Mouse (Mus musculus) left cerebral cortex, adult 11 months (tissue): ENCODE measurements around the gene Wdr77.
A peak's percentile ranks its signal among the peaks of the same experiment; 100 is the strongest.
"Not testable (repeated sequence)": the region's sequence is repeated elsewhere in the genome, so short reads cannot be mapped to it uniquely, and the experiment has no call there.

Experiments used
- DNase-seq: peaks from one replicate; pipeline ENCODE4 v3.0.0; 2022; ENCODE audit warnings: low spot score

Wdr77 gene

DNA sequence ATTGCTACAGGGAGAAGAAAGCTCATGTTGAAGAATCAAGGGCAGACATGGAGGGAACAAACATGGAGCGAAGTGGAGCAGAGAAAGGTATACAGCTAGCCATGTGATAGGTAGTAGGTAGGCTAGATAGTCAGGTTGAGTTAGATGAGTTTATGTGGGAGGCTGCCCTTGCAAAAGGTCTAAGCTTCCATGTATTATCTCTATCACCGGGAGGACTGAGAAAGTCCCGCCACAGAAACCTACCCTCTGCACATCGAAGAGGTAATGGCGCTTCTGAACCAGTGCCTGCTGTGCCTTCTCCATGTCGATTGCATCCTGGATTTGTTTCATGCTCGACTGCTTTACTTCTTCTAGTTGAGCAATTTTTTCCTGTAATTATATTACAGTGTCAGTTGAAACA lies 7.8 kb upstream of the Wdr77 start:
- DNase-seq = no peak

- DNase-seq = no peak
Observed at GRCm38 (mm10) chr3:105957235-105957634, 1.9 kb upstream of the Wdr77 start.

GRCm38 (mm10) chr3:105958204-105958603 lies 965 bp upstream of the Wdr77 start:
- no peak for DNase-seq

DNA sequence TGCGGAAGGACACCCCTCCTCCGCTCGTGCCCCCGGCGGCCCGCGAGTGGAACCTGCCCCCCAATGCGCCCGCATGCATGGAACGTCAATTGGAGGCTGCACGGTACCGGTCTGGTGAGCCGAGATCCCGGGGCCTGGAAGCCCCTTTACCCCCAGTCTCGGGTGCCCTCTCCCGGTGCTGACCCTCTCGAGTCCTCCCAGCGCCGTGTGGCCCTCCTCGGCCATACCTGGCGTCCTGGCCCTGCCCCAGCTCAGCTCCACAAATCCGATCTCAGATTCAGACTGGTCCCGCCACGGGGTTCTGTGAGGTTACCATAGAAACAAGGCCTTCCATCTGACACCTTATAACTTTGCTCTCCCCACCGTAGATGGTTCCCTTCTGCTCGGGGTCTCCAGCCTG lies 416 bp downstream of the Wdr77 start:
- DNase-seq = no peak

- DNase-seq = no peak
Observed at GRCm38 (mm10) chr3:105959999-105960398, 830 bp downstream of the Wdr77 start, which contains the start of gene Atp5f1. TSS of gene Atp5f1 (minus strand) at chr3:105960099.

GRCm38 (mm10) chr3:105960700-105961099 lies 1.5 kb downstream of the Wdr77 start:
- no peak for DNase-seq

DNA sequence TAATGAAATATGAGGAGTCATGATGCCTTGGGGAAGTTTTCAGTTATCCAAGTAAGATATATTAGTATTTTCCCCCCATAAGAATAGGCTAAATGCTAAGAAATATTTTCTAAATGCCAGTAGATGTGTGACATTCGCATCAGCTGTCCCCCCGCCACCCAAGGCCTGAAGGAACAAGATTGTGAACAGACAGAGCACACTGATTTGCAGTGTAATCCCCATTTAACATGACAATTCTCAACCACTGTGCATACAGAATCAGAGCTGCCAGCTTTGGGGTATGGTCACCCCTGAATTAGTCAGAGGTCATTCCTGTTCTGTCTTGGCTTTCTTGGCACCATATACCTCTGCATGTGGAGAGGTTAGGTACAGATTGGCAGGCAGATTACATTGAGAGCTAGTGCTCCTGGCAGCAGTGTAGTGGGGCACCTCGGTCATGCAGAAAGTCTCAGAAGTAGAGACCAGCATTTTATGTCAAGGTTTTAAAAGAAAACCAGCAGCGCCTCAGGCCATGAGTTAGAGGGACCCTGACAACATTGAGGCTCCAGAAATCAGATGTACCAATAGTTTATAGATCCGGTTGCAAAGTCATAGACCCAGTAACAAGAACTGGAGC lies 12.8 kb downstream of the Wdr77 start:
- no peak for DNase-seq

GRCm38 (mm10) chr3:105973411-105973810 lies 14.2 kb downstream of the Wdr77 start, which contains the start of gene Ovgp1:
TSS of gene Ovgp1 (plus strand) at chr3:105973711.
- DNase-seq = no peak

DNA sequence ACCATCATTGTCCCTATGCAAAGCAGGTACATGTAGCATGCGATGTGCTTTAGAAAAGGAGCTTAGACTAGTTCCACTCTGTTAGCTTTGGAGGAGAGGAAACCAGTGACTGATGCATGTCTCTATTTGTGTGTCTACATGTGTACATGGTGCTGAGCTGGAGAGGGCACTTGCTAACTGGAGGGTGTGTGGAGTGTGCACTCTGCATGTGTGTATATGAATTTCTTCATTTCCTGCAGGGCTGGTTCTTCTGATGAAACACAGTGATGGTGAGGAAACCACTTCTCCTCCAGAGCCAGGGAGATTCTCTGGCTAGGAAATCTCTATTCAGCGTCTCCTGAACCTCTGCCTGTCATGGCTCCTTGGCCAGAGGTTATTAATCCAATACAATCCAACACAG lies 15.0 kb downstream of the Wdr77 start:
- DNase-seq = no peak

GRCm38 (mm10) chr3:105989611-105990010 lies 30.4 kb downstream of the Wdr77 start:
- DNase-seq = not testable (repeated sequence)

DNA sequence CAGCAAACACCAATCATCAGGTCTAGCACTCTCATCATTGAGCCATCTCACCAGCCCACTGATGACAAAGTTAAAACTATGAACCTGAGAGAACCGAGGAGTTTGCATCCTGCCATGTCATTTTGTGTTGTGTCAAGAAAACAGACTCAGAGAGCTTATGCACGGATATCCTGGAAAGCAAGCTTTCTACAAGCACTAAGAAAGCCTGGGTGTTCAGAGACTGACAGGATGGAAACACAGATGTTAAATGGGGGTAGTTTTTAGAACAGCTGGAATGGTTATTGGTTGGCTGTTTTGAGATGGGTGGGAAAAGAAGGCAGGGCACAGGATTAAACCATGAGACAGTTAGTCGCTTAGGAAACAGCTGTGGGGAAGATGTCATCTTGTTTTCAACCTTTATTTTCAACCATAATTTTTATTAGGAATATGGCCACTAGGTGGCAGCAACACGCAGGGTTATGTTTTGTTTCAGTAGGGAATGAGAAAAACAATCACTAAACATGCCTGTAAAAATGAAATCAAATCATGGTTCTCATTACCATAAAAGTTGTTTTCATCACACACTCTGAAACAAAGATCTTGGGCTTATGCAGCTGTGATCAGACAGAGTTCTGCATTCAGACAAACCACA lies 32.6 kb downstream of the Wdr77 start:
- peak; percentile 16 for DNase-seq

GRCm38 (mm10) chr3:105994730-105995129 lies 35.6 kb downstream of the Wdr77 start:
- DNase-seq = no peak

DNA sequence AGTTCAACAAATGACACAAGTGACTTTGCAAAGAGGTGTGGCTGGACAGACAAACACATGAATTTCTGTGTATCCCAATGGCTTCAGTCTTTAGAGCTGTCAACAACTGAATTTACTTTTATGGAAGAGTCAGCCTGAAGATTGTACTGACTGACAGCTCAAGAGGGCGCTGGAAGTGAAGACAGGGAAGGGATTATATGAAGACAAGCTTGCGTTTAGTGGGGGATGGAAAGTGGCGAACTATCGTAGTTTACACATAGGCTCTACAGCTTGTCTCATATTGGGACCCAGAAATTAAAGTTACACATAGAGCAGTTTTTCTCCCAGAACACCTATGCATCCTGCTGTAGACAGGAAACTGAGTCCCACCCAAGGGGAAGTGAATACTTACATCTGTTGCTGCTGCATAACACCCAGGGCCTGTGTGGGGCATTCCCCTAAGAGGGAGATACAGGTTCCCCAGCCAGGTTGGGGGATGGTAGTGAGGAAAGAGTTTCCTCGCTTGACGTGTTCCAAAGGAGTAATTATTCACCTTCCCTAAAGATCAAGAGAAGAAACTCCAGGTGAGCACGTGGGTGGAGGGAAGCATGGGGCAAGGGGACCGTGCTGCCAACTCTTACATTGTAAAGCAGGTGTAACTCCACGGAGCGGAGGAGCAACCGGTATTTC lies 41.7 kb downstream of the Wdr77 start:
- DNase-seq = no peak

DNA sequence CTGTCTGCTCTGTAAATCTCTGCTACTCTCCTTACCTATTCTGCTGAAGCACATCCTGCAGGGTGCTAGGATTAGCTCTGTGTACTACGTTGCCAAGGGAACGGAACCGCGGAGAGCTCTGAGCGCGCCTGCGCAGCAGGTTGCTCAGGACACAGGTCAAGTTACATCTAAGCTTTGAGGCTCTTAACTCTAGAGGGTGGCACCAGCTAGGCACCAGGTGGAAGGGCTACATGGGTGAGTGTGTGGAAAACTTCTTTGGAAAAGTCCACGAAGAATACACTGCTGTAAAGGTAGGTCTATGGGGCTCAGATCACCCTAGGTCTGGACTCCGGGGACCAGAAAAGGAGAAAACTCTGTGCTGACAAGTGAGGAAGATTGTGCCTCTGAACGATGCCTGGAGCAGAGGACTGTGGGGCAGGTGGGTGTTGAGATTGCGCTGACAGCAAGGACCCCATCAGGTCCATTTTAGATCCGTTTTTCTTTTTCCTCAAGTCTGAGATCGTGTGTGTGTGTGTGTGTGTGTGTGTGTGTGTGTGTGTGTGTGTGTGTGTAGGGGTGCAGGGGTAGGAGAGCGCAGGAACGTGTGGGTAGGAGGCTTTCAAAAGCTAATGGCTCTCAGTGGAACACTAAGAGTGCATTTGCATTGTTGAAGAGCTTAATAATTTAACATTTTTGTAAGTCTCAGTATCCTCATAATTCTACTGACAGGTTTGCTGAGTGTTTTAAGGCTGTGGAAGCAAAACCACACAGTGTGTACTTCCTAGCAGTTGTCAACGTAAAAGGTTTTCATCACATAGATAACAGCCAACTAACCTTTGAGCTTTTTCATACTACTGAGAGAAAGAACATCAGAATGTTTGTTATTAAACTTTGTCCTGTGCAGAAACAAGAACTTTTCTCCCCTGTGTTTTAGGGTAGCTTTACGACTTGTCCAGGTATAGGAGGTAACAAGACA lies 42.5 kb downstream of the Wdr77 start:
- peak; percentile 22 for DNase-seq

GRCm38 (mm10) chr3:106003360-106003759 lies 44.2 kb downstream of the Wdr77 start:
- not testable (repeated sequence) for DNase-seq

DNA sequence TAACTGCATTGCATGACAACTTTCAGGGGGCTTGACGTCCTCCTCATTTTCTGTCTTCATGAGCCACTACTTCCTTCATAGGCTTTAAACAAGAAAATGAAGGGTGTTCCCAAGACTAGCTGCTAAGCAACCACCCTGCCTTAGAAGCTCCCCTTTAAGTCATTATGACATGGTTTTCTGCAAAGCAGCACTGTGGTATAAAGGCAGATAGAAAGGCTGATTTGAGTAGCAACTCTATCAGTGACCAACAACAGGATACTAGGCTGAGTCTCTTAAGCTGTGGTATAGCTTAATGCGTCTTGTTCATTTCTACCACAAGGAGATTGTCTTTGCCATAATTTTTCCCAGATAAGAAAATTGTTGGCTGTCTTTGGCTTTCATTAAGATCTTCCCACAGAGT lies 55.4 kb downstream of the Wdr77 start, which contains the start of gene Pifo:
Gene Pifo (minus strand): TSS at position 101 of the 400 bp plus-strand sequence.
- DNase-seq = no peak
